Mouse (Mus musculus): ENCODE results near the gene Snip1. TPM values are rescaled to one million over a fixed set of nuclear protein-coding genes. Genes with fewer than 3 reads are reported as not detected.

The Snip1 gene
- polyA plus RNA-seq, 2 experiments = 20.5 to 33.1 TPM

DNA sequence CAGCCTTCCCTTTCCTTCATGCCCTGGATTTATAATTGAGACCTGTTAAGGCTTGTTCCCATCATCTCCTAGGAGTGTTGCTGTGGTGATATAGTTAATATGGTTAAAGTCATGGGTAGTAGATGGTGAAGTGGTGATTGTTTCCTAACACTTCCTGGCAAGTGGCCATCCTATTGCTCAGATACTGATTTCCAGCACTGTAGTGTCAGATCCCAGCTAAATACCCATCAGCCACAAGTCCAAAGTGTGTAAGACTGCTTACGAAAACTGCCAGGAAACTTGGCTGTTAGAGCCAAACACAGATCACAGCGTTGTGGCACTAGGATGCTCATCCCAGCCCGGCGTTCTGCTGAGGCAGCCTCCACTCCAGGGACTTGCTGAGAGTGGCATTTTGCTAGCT is 32.1 kb upstream of the Snip1 start:
- 94% methylated on average over 4 of the region's 4 CpGs for WGBS

GRCm38 (mm10) chr4:125044454-125044853 is 22.0 kb upstream of the Snip1 start:
- no peaks in the 10 kb centered on the region for H3K27me3 ChIP-seq (ENCODE audit: control insufficient read depth, insufficient read depth, low read length)
- H3K36me3 ChIP-seq (ENCODE audit: control insufficient read depth, insufficient read depth, low read length) = peaks cover 96% of the 10 kb centered on the region
- DNase-seq (ENCODE audit: low spot score) (no peak), ATAC-seq (ENCODE audit: low FRiP score, low read depth) (no peak)
- H3K9ac ChIP-seq (ENCODE audit: low read depth, low read length, severe bottlenecking) = no peak overlapping the region
- H3K27ac ChIP-seq (replicated peaks; ENCODE audit: low read depth, low read length) = no peak overlapping the region
- no peaks in the 10 kb centered on the region for H3K9me3 ChIP-seq (ENCODE audit: control insufficient read depth, low read length)
- WGBS = 85% methylated on average over 7 of the region's 7 CpGs
- TF ChIP-seq POLR2A (IDR thresholded peaks at IDR 0.05; ENCODE audit: borderline replicate concordance, extremely low read depth, insufficient read depth, insufficient read length) = no peak
- no peak overlapping the region for H3K4me2 ChIP-seq (replicated peaks; ENCODE audit: low read depth, low read length, severe bottlenecking)
- no peaks in the 10 kb centered on the region for H3K4me1 ChIP-seq (ENCODE audit: control insufficient read depth, insufficient read depth, low read length)
- H3K4me3 ChIP-seq (replicated peaks; ENCODE audit: low read length) = no peak overlapping the region

More for the DNA sequence above, 32.1 kb upstream of the Snip1 start:
- ATAC-seq (ENCODE audit: low FRiP score, low read depth) (no peak), DNase-seq (ENCODE audit: low spot score) (no peak)
- Histone ChIP-seq H3K4me1 (ENCODE audit: control insufficient read depth, insufficient read depth, low read length) (peaks cover 10% of the 10 kb centered on the region), H3K27me3 (ENCODE audit: control insufficient read depth, insufficient read depth, low read length) (no peaks in the 10 kb centered on the region), H3K27ac (replicated peaks; ENCODE audit: low read depth, low read length) (no peak overlapping the region), H3K4me2 (replicated peaks; ENCODE audit: low read depth, low read length, severe bottlenecking) (no peak overlapping the region), H3K9me3 (ENCODE audit: control insufficient read depth, low read length) (no peaks in the 10 kb centered on the region), H3K4me3 (replicated peaks; ENCODE audit: low read length) (no peak overlapping the region), H3K9ac (ENCODE audit: low read depth, low read length, severe bottlenecking) (no peak overlapping the region), H3K36me3 (ENCODE audit: control insufficient read depth, insufficient read depth, low read length) (peaks cover 32% of the 10 kb centered on the region)
- TF ChIP-seq POLR2A (IDR thresholded peaks at IDR 0.05; ENCODE audit: borderline replicate concordance, extremely low read depth, insufficient read depth, insufficient read length) = no peak

- H3K9me3 ChIP-seq (ENCODE audit: control insufficient read depth, low read length) = no peaks in the 10 kb centered on the region
- H3K4me1 ChIP-seq (ENCODE audit: control insufficient read depth, insufficient read depth, low read length) = peaks cover 9% of the 10 kb centered on the region; the same call in 1 of the 2 replicates
- TF ChIP-seq POLR2A (IDR thresholded peaks at IDR 0.05; ENCODE audit: borderline replicate concordance, extremely low read depth, insufficient read depth, insufficient read length) = no peak
- no peak overlapping the region for H3K27ac ChIP-seq (replicated peaks; ENCODE audit: low read depth, low read length)
- DNase-seq (ENCODE audit: low spot score) (no peak), ATAC-seq (ENCODE audit: low FRiP score, low read depth) (no peak)
- no peaks in the 10 kb centered on the region for H3K27me3 ChIP-seq (ENCODE audit: control insufficient read depth, insufficient read depth, low read length)
- no peak overlapping the region for H3K4me3 ChIP-seq (replicated peaks; ENCODE audit: low read length)
- no peak overlapping the region for H3K4me2 ChIP-seq (replicated peaks; ENCODE audit: low read depth, low read length, severe bottlenecking)
- no peak overlapping the region for H3K9ac ChIP-seq (ENCODE audit: low read depth, low read length, severe bottlenecking)
- peaks cover 48% of the 10 kb centered on the region for H3K36me3 ChIP-seq (ENCODE audit: control insufficient read depth, insufficient read depth, low read length)
- WGBS = 82% methylated on average over 9 of the region's 9 CpGs
Observed at GRCm38 (mm10) chr4:125055385-125055784, 11.1 kb upstream of the Snip1 start.

GRCm38 (mm10) chr4:125056476-125056875 is 10.0 kb upstream of the Snip1 start:
- peaks cover 9% of the 10 kb centered on the region; the same call in 1 of the 2 replicates for H3K4me1 ChIP-seq (ENCODE audit: control insufficient read depth, insufficient read depth, low read length)
- no peaks in the 10 kb centered on the region for H3K27me3 ChIP-seq (ENCODE audit: control insufficient read depth, insufficient read depth, low read length)
- H3K9me3 ChIP-seq (ENCODE audit: control insufficient read depth, low read length) = no peaks in the 10 kb centered on the region
- no peak for TF ChIP-seq POLR2A (IDR thresholded peaks at IDR 0.05; ENCODE audit: borderline replicate concordance, extremely low read depth, insufficient read depth, insufficient read length)
- H3K36me3 ChIP-seq (ENCODE audit: control insufficient read depth, insufficient read depth, low read length) = peaks cover 43% of the 10 kb centered on the region
- no peak overlapping the region for H3K4me3 ChIP-seq (replicated peaks; ENCODE audit: low read length)
- H3K9ac ChIP-seq (ENCODE audit: low read depth, low read length, severe bottlenecking) = no peak overlapping the region
- no peak for ATAC-seq (ENCODE audit: low FRiP score, low read depth)
- DNase-seq (ENCODE audit: low spot score) = no peak
- no peak overlapping the region; the same call in 1 of the 2 replicates for H3K27ac ChIP-seq (replicated peaks; ENCODE audit: low read depth, low read length)
- H3K4me2 ChIP-seq (replicated peaks; ENCODE audit: low read depth, low read length, severe bottlenecking) = no peak overlapping the region
- 28% methylated on average over 4 of the region's 4 CpGs for WGBS

DNA sequence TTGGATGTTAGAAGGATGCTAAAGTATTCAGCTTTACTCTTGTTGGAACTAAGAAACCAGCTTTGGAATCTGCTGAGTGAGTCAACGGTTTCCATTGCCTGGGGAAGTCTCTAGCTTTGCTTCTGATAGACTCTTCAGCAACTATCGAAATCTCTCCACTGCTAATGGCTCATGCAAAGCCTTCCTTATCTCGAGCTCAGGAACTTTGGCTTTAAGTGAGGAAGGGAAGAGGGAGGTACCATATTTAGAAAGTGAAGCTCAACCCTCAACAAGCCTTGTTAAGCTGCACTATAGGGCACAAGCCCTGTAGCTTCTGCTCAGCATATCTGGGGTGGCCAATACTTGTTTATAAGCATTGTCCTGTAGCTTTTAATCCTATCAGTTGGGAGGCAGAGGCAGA is 9.2 kb upstream of the Snip1 start:
- peaks cover 36% of the 10 kb centered on the region for H3K36me3 ChIP-seq (ENCODE audit: control insufficient read depth, insufficient read depth, low read length)
- no peak for TF ChIP-seq POLR2A (IDR thresholded peaks at IDR 0.05; ENCODE audit: borderline replicate concordance, extremely low read depth, insufficient read depth, insufficient read length)
- 32% methylated on average over 3 of the region's 3 CpGs for WGBS
- no peaks in the 10 kb centered on the region for H3K9me3 ChIP-seq (ENCODE audit: control insufficient read depth, low read length)
- H3K9ac ChIP-seq (ENCODE audit: low read depth, low read length, severe bottlenecking) = no peak overlapping the region
- peaks cover 9% of the 10 kb centered on the region; the same call in 1 of the 2 replicates for H3K4me1 ChIP-seq (ENCODE audit: control insufficient read depth, insufficient read depth, low read length)
- DNase-seq (ENCODE audit: low spot score) = no peak
- H3K27me3 ChIP-seq (ENCODE audit: control insufficient read depth, insufficient read depth, low read length) = no peaks in the 10 kb centered on the region
- no peak overlapping the region for H3K4me3 ChIP-seq (replicated peaks; ENCODE audit: low read length)
- no peak overlapping the region for H3K27ac ChIP-seq (replicated peaks; ENCODE audit: low read depth, low read length)
- H3K4me2 ChIP-seq (replicated peaks; ENCODE audit: low read depth, low read length, severe bottlenecking) = no peak overlapping the region
- ATAC-seq (ENCODE audit: low FRiP score, low read depth) = no peak

GRCm38 (mm10) chr4:125058033-125058432 is 8.4 kb upstream of the Snip1 start:
- Histone ChIP-seq H3K9me3 (ENCODE audit: control insufficient read depth, low read length) (no peaks in the 10 kb centered on the region), H3K27me3 (ENCODE audit: control insufficient read depth, insufficient read depth, low read length) (no peaks in the 10 kb centered on the region), H3K9ac (ENCODE audit: low read depth, low read length, severe bottlenecking) (no peak overlapping the region), H3K4me2 (replicated peaks; ENCODE audit: low read depth, low read length, severe bottlenecking) (no peak overlapping the region), H3K27ac (replicated peaks; ENCODE audit: low read depth, low read length) (no peak overlapping the region), H3K36me3 (ENCODE audit: control insufficient read depth, insufficient read depth, low read length) (peaks cover 30% of the 10 kb centered on the region), H3K4me1 (ENCODE audit: control insufficient read depth, insufficient read depth, low read length) (peaks cover 9% of the 10 kb centered on the region; the same call in 1 of the 2 replicates), H3K4me3 (replicated peaks; ENCODE audit: low read length) (no peak overlapping the region)
- no peak for ATAC-seq (ENCODE audit: low FRiP score, low read depth)
- WGBS = 41% methylated on average over 5 of the region's 5 CpGs
- no peak for DNase-seq (ENCODE audit: low spot score)
- no peak for TF ChIP-seq POLR2A (IDR thresholded peaks at IDR 0.05; ENCODE audit: borderline replicate concordance, extremely low read depth, insufficient read depth, insufficient read length)
